Mouse (Mus musculus) bone marrow, adult 2 months (tissue): ENCODE results near the gene Fgf10.

Source experiments
- CTCF ChIP-seq: fragments of 200-500 bp; IDR thresholded peaks from 2 replicates; pipeline ENCODE4 v1.5.1; 2011; ENCODE audit warnings: low read length, control low read depth; ENCODE audit not compliant: control insufficient read depth, insufficient read depth
- POLR2A ChIP-seq: fragments of 200-500 bp; IDR thresholded peaks from 2 replicates; pipeline ENCODE4 v1.6.1; 2011; ENCODE audit warnings: low read depth, mild to moderate bottlenecking, control low read depth, low read length, borderline replicate concordance; ENCODE audit not compliant: control insufficient read depth

DNA sequence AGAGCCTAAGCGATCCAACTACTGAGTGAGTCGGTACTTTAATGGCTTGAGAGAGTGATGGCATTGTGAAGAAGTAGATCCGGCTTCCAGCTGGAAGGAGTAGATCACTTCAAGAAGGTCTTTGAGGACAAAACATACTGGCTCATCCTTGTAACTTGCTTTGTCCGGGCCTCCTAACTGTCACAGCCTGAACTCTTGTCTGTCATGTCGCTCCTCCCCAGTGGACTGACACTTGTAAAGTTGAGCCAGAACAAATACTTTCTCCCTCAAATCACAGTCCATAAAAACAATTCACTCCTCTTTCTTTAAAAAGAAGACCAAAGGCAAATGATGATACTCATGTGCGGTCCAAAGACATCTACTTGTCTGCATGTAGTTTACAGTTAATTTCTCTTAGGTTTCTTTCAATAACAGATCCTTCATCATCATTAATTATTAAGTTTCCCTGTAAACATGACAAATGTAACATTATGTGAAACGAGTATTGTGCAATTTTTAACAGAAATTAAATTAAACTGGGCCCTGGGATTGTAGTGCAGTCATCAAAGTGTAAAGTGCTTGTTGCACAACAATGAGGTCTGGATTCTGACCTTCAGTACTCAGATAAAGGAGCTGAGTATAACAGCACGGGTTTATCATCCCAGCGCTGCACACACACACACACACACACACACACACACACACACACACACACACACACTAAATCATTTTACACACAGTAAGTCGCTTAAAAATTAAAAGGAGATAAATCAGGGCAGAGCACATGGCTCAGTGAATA, 159.2 kb downstream of the Fgf10 start:
- TF ChIP-seq CTCF (no peak), POLR2A (no peak)
